Mouse (Mus musculus) stomach, embryonic 15.5 days (tissue): Measurements from ENCODE around the gene H2-Aa. TPM values are rescaled to one million over a fixed set of nuclear protein-coding genes. Genes with fewer than 3 reads are reported as not detected.
A peak's percentile ranks its signal among the peaks of the same experiment; 100 is the strongest.

Experiments used
- ATAC-seq: fragments of 200-750 bp; cut with Nextera tagmentation; 2 replicates; pipeline ENCODE4 v1.8.0; 2017; ENCODE audit warnings: low read depth, moderate number of reproducible peaks, moderate TSS enrichment; ENCODE audit not compliant: insufficient read depth, low FRiP score
- H3K27ac ChIP-seq: fragments of 300-500 bp; sonication (generic); 2 replicates; pipeline ENCODE4 v1.5.1; 2015; ENCODE audit warnings: mild to moderate bottlenecking, inconsistent platforms
- H3K27me3 ChIP-seq: fragments of 300-500 bp; sonication (generic); replicated peaks from 2 replicates; pipeline ENCODE4 v1.6.1; 2015; ENCODE audit warnings: inconsistent platforms
- H3K36me3 ChIP-seq: fragments of 300-500 bp; sonication (generic); 2 replicates; pipeline ENCODE4 v1.6.1; 2015; ENCODE audit warnings: inconsistent platforms
- H3K4me1 ChIP-seq: fragments of 300-500 bp; sonication (generic); 2 replicates; pipeline ENCODE4 v1.6.1; 2015; ENCODE audit warnings: inconsistent platforms
- H3K4me2 ChIP-seq: fragments of 300-500 bp; sonication (generic); 2 replicates; pipeline ENCODE4 v1.6.1; 2015; ENCODE audit warnings: mild to moderate bottlenecking, inconsistent platforms
- H3K4me3 ChIP-seq: fragments of 300-500 bp; sonication (generic); replicated peaks from 2 replicates; pipeline ENCODE4 v1.5.1; 2015; ENCODE audit warnings: inconsistent platforms
- H3K9ac ChIP-seq: fragments of 300-500 bp; sonication (generic); 2 replicates; pipeline ENCODE4 v1.6.1; 2015; ENCODE audit warnings: inconsistent platforms
- H3K9me3 ChIP-seq: fragments of 300-500 bp; sonication (generic); 2 replicates; pipeline ENCODE4 v1.6.1; 2016; ENCODE audit warnings: inconsistent platforms
- WGBS: fragments of 180-500 bp; shearing (Covaris S2); methylation state at CpG from one replicate; pipeline ENCODE4 v1.1.7; 2015; 5-methylcytosine and 5-hydroxymethylcytosine counted together
- polyA plus RNA-seq: library from polyadenylated mRNA; unstranded; fragments of >200 nt; fragmentation: Nextera tagmentation; extraction: Ambion mirVana; gene quantifications from 2 replicates; pipeline ENCODE4 v1.2.1, GENCODE M21; 2015

The H2-Aa gene
- polyA plus RNA-seq, 1 experiment from 2014 or later, result 4.9 TPM

DNA sequence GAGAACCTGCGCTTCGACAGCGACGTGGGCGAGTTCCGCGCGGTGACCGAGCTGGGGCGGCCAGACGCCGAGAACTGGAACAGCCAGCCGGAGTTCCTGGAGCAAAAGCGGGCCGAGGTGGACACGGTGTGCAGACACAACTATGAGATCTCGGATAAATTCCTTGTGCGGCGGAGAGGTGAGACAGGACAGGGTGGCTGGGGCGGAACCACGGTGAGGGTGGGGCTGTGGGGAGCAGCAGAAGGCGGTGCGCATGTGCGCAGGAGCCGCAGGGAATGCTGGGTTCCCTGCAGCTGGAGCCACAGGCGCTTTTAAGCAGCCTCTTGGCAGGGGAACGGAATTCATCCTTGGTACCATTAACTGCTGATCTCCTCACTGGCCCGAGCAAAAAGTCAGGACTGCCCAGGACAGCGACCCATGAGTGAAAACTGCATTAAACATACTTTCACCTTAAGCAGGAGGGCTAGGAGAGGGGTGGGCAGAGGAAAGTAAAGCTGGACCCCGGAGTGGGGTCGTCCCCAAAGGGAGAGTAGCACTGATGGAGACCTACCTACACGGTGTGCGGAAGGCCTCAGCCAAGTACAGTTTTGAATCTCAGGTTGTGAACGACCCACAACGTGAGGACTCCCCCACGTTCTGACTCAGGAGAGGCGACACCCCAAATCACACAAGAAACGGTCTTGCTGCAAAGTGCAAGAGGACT, 22.2 kb upstream of the H2-Aa start:
- no peaks in the 10 kb centered on the region for H3K27me3 ChIP-seq
- peak; percentile 75 for ATAC-seq

DNA sequence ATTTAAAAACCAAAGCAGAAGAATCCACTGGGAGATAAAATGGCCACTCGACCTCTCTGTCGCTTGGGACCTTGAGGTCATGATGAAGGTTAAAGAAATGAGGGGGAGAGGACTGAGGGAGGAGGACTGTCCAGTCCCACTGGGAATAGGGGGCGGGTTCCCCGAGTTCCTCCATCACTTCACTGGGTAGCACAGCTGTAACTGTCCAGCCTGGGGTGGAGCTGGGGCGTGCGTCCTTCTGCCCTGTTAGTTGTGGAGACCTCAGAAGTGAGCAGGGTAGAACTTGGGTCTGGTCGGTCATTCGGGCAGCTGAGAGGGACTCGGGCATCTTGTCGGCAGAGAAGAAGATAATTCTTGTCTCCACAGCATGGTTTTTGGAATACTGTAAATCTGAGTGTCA, 21.6 kb upstream of the H2-Aa start:
- H3K36me3 ChIP-seq, result no peaks in the 10 kb centered on the region
- no peaks in the 10 kb centered on the region for H3K9me3 ChIP-seq
- H3K4me1 ChIP-seq, result no peaks in the 10 kb centered on the region
- WGBS, result 21% methylated on average over 10 of the region's 10 CpGs
- H3K27ac ChIP-seq, result no peak overlapping the region
- ATAC-seq, result 0 out of 2 replicates have a peak, but pooled peaks have one; percentile 41
- H3K4me2 ChIP-seq, result peak overlapping the region; percentile 75
- H3K9ac ChIP-seq, result peak overlapping the region; percentile 29; the same call in 1 of the 2 replicates
- H3K4me3 ChIP-seq, result peak overlapping the region; percentile 59
- no peaks in the 10 kb centered on the region for H3K27me3 ChIP-seq

More for the DNA sequence above, 22.2 kb upstream of the H2-Aa start:
- Histone ChIP-seq H3K9ac (peak overlapping the region; percentile 29; the same call in 1 of the 2 replicates), H3K4me2 (peak overlapping the region; percentile 75), H3K4me3 (peak overlapping the region; percentile 59), H3K27ac (no peak overlapping the region), H3K9me3 (no peaks in the 10 kb centered on the region), H3K36me3 (no peaks in the 10 kb centered on the region), H3K4me1 (no peaks in the 10 kb centered on the region)
- WGBS, result 21% methylated on average over 38 of the region's 38 CpGs

DNA sequence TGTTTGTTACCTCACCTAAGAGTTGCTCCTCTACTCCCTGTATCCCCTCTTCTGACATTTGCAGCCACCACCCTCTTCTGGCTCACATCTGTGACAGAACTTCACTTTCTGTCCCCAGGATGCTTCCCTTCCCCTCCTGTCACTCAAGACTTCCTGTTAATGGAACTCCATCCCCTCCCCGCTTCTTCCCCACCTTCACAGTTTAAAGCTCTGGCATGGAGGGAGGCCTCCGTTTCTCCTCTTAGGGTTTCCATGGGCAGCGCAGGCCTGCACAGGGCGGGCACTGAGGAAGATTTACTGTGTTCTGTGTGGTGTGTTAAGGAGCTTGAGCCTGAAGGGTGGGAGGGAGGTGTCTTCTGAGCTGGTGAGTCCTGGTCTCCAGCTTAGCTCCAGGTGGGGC, 20.5 kb upstream of the H2-Aa start:
- H3K27me3 ChIP-seq, result no peaks in the 10 kb centered on the region
- 81% methylated on average over 4 of the region's 4 CpGs for WGBS
- no peaks in the 10 kb centered on the region for H3K36me3 ChIP-seq
- no peak for ATAC-seq
- no peaks in the 10 kb centered on the region for H3K9me3 ChIP-seq
- no peak overlapping the region for H3K9ac ChIP-seq
- no peak overlapping the region for H3K27ac ChIP-seq
- H3K4me3 ChIP-seq, result no peak overlapping the region
- H3K4me1 ChIP-seq, result no peaks in the 10 kb centered on the region
- H3K4me2 ChIP-seq, result no peak overlapping the region

DNA sequence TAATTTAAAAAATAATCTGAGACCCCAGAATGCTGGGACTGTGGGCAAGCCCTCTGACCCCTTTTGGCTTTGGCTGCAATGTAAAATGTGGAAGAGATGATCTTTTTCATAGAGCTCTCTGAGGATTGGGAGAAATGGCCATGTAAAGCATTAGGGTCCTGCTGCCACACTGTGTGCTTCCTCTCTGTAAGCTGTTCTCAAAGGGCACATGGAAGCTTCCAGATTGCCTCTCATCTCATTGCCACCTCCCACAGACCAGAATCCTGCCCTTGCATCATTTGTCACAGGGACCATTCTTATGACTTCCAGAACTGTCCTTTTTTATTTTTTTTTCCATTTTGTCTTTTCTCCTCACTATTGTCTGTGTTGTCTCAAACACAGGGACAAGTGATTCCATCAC, 19.6 kb upstream of the H2-Aa start:
- Histone ChIP-seq H3K4me2 (no peak overlapping the region), H3K4me1 (no peaks in the 10 kb centered on the region), H3K27ac (no peak overlapping the region), H3K36me3 (no peaks in the 10 kb centered on the region), H3K9me3 (no peaks in the 10 kb centered on the region), H3K4me3 (no peak overlapping the region), H3K27me3 (no peaks in the 10 kb centered on the region), H3K9ac (no peak overlapping the region)
- ATAC-seq, result no peak

DNA sequence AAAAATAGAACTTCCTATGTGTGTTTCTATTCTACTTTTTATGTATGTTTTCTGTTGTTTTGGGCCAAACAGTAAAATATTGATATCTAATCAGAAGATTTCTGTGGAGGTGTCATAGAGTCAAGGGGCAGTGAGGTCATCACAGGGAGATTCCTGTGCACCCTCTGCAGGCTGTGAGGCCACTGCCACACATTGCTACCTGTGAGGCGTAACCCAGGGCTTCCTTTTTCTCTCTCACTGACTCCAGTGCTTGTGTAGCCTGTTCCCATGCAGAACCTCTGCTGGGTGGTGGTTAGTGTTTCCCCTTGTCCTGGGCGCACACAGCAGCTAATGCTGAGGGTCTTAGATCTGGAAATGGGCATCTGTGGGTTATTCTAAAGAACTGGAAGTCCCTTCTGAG, 18.8 kb upstream of the H2-Aa start:
- ATAC-seq, result no peak
- no peak overlapping the region for H3K4me3 ChIP-seq
- H3K27me3 ChIP-seq, result no peaks in the 10 kb centered on the region
- no peaks in the 10 kb centered on the region for H3K4me1 ChIP-seq
- no peak overlapping the region for H3K27ac ChIP-seq
- H3K9ac ChIP-seq, result no peak overlapping the region
- 78% methylated on average over 2 of the region's 2 CpGs for WGBS
- no peaks in the 10 kb centered on the region for H3K36me3 ChIP-seq
- no peaks in the 10 kb centered on the region for H3K9me3 ChIP-seq
- no peak overlapping the region for H3K4me2 ChIP-seq

DNA sequence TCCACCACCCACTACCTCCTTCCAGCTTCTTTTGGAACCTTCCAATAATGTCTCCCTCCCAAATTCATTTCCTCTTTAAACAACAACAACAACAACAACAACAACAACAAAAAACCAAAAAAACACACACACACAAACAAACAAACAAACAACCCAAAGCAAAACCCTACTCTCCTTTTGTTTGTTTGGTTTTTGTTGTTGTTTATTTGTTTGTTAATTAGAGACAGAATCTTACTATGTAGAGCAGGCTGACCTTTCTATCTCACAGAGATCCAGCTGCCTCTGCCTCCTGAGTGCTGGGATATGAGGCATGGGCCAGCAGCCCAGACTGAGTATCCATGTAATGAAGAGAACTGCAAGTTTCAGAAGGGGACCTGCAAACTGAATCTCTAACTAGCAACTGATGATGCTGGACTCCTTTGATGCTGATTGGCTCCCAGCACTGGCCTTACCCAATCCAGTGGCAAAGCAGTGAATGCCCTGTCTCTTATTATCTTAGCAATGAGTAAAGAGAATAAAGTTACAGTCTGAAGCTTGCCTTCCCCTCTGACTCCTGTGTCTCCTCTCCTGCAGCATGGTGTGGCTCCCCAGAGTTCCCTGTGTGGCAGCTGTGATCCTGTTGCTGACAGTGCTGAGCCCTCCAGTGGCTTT, 17.9 kb upstream of the H2-Aa start, which contains the start of gene H2-Eb1:
H2-Eb1 (plus strand) TSS at position 488 of the 651 bp plus-strand sequence.
- H3K4me2 ChIP-seq, result no peak within 1 kb of the TSS
- H3K36me3 ChIP-seq, result no peaks in the 10 kb centered on the region
- ATAC-seq, result peak; percentile 77; the same call in 1 of the 2 replicates
- no peak within 1 kb of the TSS for H3K4me3 ChIP-seq
- no peaks in the 10 kb centered on the region for H3K9me3 ChIP-seq
- H3K27ac ChIP-seq, result no peak within 1 kb of the TSS
- H3K9ac ChIP-seq, result no peak within 1 kb of the TSS
- no peaks in the 10 kb centered on the region for H3K4me1 ChIP-seq
- H3K27me3 ChIP-seq, result no peaks in the 10 kb centered on the region

DNA sequence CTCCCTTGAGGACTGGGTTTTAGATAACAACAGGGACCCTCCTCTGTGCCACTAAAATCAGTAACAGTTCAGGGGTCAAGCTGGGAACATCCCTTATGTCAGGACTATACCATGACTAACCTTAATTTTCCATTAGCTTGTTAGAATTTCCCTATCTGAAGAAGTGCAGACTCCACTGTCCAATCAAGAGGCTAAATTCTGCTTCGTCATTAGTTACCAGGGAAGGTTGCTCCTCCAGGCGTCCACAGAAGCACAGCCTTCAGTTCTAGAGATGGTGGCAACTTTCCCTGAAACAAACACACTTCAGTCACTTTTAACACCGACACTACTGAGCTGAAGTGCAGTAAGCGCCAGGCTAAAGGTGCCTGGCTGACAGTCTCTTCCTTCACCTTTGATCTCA, 17.1 kb upstream of the H2-Aa start:
- WGBS, result 16% methylated on average over 4 of the region's 4 CpGs
- H3K27ac ChIP-seq, result no peak overlapping the region
- H3K36me3 ChIP-seq, result no peaks in the 10 kb centered on the region
- H3K9ac ChIP-seq, result no peak overlapping the region
- no peak overlapping the region for H3K4me2 ChIP-seq
- no peaks in the 10 kb centered on the region for H3K4me1 ChIP-seq
- H3K27me3 ChIP-seq, result no peaks in the 10 kb centered on the region
- no peak overlapping the region for H3K4me3 ChIP-seq
- no peaks in the 10 kb centered on the region for H3K9me3 ChIP-seq
- no peak for ATAC-seq

DNA sequence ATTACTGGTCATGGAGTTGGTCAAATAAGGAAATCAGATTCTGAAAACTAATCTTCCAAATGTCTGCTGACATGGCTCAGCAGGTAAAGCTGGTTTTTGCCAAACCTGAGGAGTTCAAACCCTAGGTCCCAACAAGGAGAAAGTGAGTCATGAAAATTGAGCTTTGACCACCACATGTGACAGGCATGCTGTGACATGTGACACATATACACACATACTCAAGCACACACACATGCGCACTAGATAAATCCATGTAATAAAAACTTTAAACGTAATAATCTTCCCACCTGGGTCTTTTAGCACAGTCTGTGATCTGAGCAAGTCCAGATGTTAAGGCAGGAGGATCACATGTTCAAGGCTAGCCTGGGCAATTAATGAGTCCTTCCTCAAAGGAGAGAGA, 16.2 kb upstream of the H2-Aa start:
- Histone ChIP-seq H3K27ac (no peak overlapping the region), H3K4me3 (no peak overlapping the region), H3K9ac (no peak overlapping the region), H3K4me2 (no peak overlapping the region), H3K9me3 (no peaks in the 10 kb centered on the region), H3K27me3 (no peaks in the 10 kb centered on the region), H3K36me3 (no peaks in the 10 kb centered on the region), H3K4me1 (no peaks in the 10 kb centered on the region)
- 86% methylated on average over 2 of the region's 2 CpGs for WGBS
- no peak for ATAC-seq

DNA sequence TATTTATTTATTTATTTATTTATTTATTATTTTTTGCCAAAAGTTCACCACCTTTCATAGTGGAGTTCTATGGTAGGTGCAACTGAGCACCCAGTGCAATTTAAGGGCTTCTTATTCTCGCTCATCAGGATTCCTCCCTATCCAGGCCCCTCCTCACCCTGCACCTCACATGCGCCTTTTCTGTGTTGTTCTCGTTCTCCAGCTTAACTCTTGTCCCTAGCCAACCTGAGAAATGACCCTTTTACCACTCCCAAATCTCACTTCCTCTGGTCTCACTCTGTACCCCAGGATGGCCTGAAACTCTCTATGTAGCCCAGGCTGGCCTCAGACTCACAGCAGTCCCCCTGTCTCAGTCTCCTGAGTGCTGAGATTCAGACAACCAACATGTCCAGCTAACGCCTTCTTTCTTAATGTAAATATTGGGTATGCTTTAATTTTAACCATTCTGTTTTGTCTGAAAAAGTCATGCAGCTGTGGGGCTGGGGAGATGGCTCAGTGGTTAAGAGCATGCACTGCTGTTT, 14.1 kb upstream of the H2-Aa start:
- Histone ChIP-seq H3K4me3 (no peak overlapping the region), H3K4me1 (no peaks in the 10 kb centered on the region), H3K36me3 (no peaks in the 10 kb centered on the region), H3K27ac (no peak overlapping the region), H3K9ac (no peak overlapping the region), H3K9me3 (no peaks in the 10 kb centered on the region), H3K27me3 (no peaks in the 10 kb centered on the region; the same call in 1 of the 2 replicates), H3K4me2 (no peak overlapping the region)
- no peak for ATAC-seq
- WGBS, result 88% methylated on average over 4 of the region's 4 CpGs

DNA sequence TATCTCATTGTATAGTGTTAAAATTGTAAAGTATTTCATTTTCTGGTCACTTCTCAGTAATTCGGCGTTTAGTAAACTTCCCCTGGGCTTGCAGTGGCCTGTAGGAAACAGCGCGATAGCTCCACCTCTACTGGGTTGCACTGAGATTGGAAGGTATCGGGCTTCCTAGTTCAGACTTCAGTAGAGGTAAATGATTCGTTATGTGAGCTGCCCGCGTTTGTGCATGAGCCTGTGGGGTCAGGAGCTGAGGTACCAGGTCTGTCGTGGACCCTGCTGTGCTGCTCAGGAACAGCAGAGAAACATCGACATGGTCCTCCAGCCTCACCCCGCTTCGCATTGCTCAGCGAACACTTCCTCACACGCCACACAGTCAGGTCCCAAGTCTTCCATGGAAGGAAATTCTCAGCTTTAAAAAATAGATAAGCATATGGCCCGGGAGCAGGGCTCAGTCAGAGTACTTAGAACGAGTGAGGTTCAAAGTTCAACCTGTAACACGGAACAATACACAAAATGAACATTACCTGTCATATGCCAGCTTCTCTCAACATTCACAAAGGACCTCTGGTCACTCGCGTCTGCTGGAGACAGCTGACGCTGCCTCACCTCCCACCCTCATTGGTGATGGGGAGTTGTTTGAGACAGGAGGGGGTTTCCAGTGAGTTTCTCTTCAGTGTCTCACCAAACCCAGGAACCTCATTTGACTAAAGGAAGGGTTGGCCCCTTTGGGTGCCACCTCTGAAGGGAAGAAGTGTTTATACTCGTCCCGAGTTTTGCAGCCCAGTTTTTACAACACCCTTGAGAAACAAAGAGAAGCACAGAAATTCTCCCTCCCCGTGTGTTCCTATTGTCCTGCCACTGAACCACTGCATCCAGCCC, 13.3 kb upstream of the H2-Aa start:
- WGBS, result 69% methylated on average over 23 of the region's 23 CpGs
- H3K27ac ChIP-seq, result no peak overlapping the region
- no peaks in the 10 kb centered on the region; the same call in 1 of the 2 replicates for H3K27me3 ChIP-seq
- 0 out of 2 replicates have a peak, but pooled peaks cover 1% of the 10 kb centered on the region for H3K4me1 ChIP-seq
- H3K4me2 ChIP-seq, result no peak overlapping the region
- H3K4me3 ChIP-seq, result no peak overlapping the region
- ATAC-seq, result no peak
- H3K9me3 ChIP-seq, result no peaks in the 10 kb centered on the region
- no peaks in the 10 kb centered on the region for H3K36me3 ChIP-seq
- H3K9ac ChIP-seq, result no peak overlapping the region

DNA sequence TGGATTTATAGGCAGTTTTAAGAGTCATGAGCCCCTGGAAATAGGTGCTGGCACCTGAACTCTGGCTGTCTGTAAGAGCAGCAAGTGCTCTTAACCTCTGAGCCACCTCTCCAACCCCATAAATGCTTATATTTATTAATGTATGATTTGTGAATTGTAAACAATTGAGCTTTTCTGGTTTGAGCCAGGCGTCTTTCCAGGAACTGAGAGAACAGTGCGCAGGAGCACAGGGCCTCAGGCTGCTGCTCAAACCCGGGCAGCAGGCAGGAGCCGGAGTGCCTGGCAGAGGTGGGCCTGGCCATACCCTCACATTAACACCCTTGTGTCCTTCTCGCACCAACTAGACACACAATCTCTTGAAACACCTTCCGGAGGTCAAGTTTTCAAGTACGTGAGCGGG, 12.4 kb upstream of the H2-Aa start:
- no peak for ATAC-seq

More for the DNA sequence above, 12.4 kb upstream of the H2-Aa start:
- 79% methylated on average over 8 of the region's 8 CpGs for WGBS
- Histone ChIP-seq H3K4me3 (no peak overlapping the region), H3K9me3 (no peaks in the 10 kb centered on the region), H3K36me3 (no peaks in the 10 kb centered on the region), H3K9ac (no peak overlapping the region), H3K4me2 (no peak overlapping the region), H3K4me1 (0 out of 2 replicates have a peak, but pooled peaks cover 2% of the 10 kb centered on the region), H3K27me3 (no peaks in the 10 kb centered on the region; the same call in 1 of the 2 replicates), H3K27ac (no peak overlapping the region)
